In genomic region chr15:78930192-78930706, GRCm38 (mm10) we compare ENCODE assay signal across 30 mouse cellular contexts. TPM values are rescaled to one million over a fixed set of nuclear protein-coding genes. Genes with fewer than 3 reads are reported as not detected.
A peak's percentile ranks its signal among the peaks of the same experiment; 100 is the strongest.
DNase-seq lines count a peak whose midpoint lies in the region; ATAC-seq and TF ChIP-seq lines count a peak whose summit lies in the region.
"Had no signal": no experiment of that assay in that cellular context is flagged by ENCODE, and none has a peak within 500 bp of the region (broad histone marks: within the 10 kb centered on the region; RNA-seq: fewer than 3 reads in every experiment).

No protein-coding gene starts in this region.

- no peak overlapping the region for H3K4me2 ChIP-seq in limb, embryonic 15.5 days
- no peak overlapping the region for H3K4me2 ChIP-seq in liver, embryonic 16.5 days (ENCODE audit: low read depth, low read length)
- H3K4me2 ChIP-seq: embryonic facial prominence, embryonic 12.5 days; forebrain, embryonic 13.5 days; hindbrain, embryonic 15.5 days; lung, embryonic 14.5 days; midbrain, embryonic 15.5 days; neural tube, embryonic 12.5 days; stomach, embryonic 15.5 days had no signal

- 0 out of 2 replicates have a peak overlapping the region, but pooled peaks have one; percentile 33 for H3K27ac ChIP-seq in limb, embryonic 15.5 days
- H3K27ac ChIP-seq in limb, embryonic 10.5 days: no peak overlapping the region
- H3K27ac ChIP-seq in liver, embryonic 16.5 days (ENCODE audit: low read length): 0 out of 2 replicates have a peak overlapping the region, but pooled peaks have one; percentile 2
- H3K27ac ChIP-seq in thymus, adult 2 months (ENCODE audit: control insufficient read depth, insufficient read depth, low read length): no peak overlapping the region
- H3K27ac ChIP-seq: forebrain, embryonic 13.5 days; hindbrain, embryonic 10.5 days; hindbrain, embryonic 15.5 days; midbrain, embryonic 15.5 days; neural tube, embryonic 12.5 days had no signal

- ATAC-seq in limb, embryonic 15.5 days (ENCODE audit: insufficient number of reproducible peaks, low FRiP score, low TSS enrichment, low read depth): no peak
- no peak for ATAC-seq in liver, embryonic 16.5 days (ENCODE audit: low read depth)
- ATAC-seq: activated CD4-positive, CD25-positive, alpha-beta regulatory T cell, adult 4 months; forebrain, embryonic 13.5 days; inflammation-experienced regulatory T-cells, adult 6 months; midbrain, embryonic 15.5 days had no signal

- H3ac ChIP-seq in C2C12 (ENCODE audit: control insufficient read depth, insufficient read length, low read depth): peak overlapping the region; percentile 20

- no peak overlapping the region for H3K4me3 ChIP-seq in limb, embryonic 15.5 days
- no peak overlapping the region for H3K4me3 ChIP-seq in limb, embryonic 10.5 days
- no peak overlapping the region for H3K4me3 ChIP-seq in C2C12 (ENCODE audit: insufficient read depth, poor library complexity, severe bottlenecking)
- H3K4me3 ChIP-seq in liver, embryonic 16.5 days (ENCODE audit: low read depth, low read length): no peak overlapping the region
- no peak overlapping the region for H3K4me3 ChIP-seq in thymus, adult 2 months (ENCODE audit: control insufficient read depth, insufficient read depth, low read length)
- H3K4me3 ChIP-seq: embryonic facial prominence, embryonic 12.5 days; forebrain, embryonic 13.5 days; hindbrain, embryonic 10.5 days; hindbrain, embryonic 15.5 days; midbrain, embryonic 15.5 days; neural tube, embryonic 12.5 days; stomach, embryonic 15.5 days had no signal

- H3K79me2 ChIP-seq in C2C12 (ENCODE audit: control insufficient read depth, insufficient read depth): peaks cover 41% of the 10 kb centered on the region

- no peaks in the 10 kb centered on the region for H3K27me3 ChIP-seq in limb, embryonic 15.5 days
- no peaks in the 10 kb centered on the region for H3K27me3 ChIP-seq in limb, embryonic 10.5 days (ENCODE audit: low read depth, poor library complexity, severe bottlenecking)
- H3K27me3 ChIP-seq in C2C12 (ENCODE audit: control insufficient read depth, insufficient read depth, insufficient read length): no peaks in the 10 kb centered on the region
- no peaks in the 10 kb centered on the region for H3K27me3 ChIP-seq in liver, embryonic 16.5 days (ENCODE audit: control insufficient read depth, insufficient read depth, low read depth, low read length)
- no peaks in the 10 kb centered on the region for H3K27me3 ChIP-seq in thymus, adult 2 months (ENCODE audit: control insufficient read depth, insufficient read depth, low read length)
- H3K27me3 ChIP-seq: embryonic facial prominence, embryonic 12.5 days; neural tube, embryonic 12.5 days; stomach, embryonic 15.5 days had no signal

- TF ChIP-seq POLR2A in thymus, adult 2 months (IDR thresholded peaks at IDR 0.05; ENCODE audit: control insufficient read depth, extremely low read depth, insufficient read depth, low read length, poor library complexity): no peak

- no peak overlapping the region for H3K9ac ChIP-seq in limb, embryonic 15.5 days
- H3K9ac ChIP-seq in liver, embryonic 16.5 days (ENCODE audit: low read depth, low read length): no peak overlapping the region
- H3K9ac ChIP-seq: forebrain, embryonic 13.5 days; hindbrain, embryonic 15.5 days; lung, embryonic 14.5 days; midbrain, embryonic 15.5 days; neural tube, embryonic 12.5 days; stomach, embryonic 15.5 days had no signal

- no peaks in the 10 kb centered on the region for H3K9me3 ChIP-seq in limb, embryonic 15.5 days
- H3K9me3 ChIP-seq in limb, embryonic 10.5 days (replicated peaks): no peaks in the 10 kb centered on the region
- no peaks in the 10 kb centered on the region for H3K9me3 ChIP-seq in liver, embryonic 16.5 days (replicated peaks; ENCODE audit: control insufficient read depth, low read length)
- H3K9me3 ChIP-seq: embryonic facial prominence, embryonic 12.5 days; forebrain, embryonic 13.5 days; hindbrain, embryonic 10.5 days; hindbrain, embryonic 15.5 days; midbrain, embryonic 15.5 days; neural tube, embryonic 12.5 days; stomach, embryonic 15.5 days had no signal

- H3K4me1 ChIP-seq in limb, embryonic 15.5 days: peaks cover 49% of the 10 kb centered on the region
- peaks cover 38% of the 10 kb centered on the region for H3K4me1 ChIP-seq in limb, embryonic 10.5 days
- H3K4me1 ChIP-seq in liver, embryonic 16.5 days (ENCODE audit: control insufficient read depth, low read depth, low read length): peaks cover 45% of the 10 kb centered on the region
- H3K4me1 ChIP-seq in thymus, adult 2 months (replicated peaks; ENCODE audit: control insufficient read depth, insufficient read depth, low read length): peaks cover 37% of the 10 kb centered on the region

- TF ChIP-seq CTCF in C2C12 (IDR thresholded peaks at IDR 0.05; ENCODE audit: control insufficient read depth, insufficient read depth, insufficient read length): no peak
- TF ChIP-seq CTCF in thymus, adult 2 months (IDR thresholded peaks at IDR 0.05; ENCODE audit: borderline replicate concordance, control insufficient read depth, extremely low read depth, insufficient read depth, low read length, poor library complexity): no peak

- peaks cover 30% of the 10 kb centered on the region for H3K79me3 ChIP-seq in C2C12 (ENCODE audit: low read depth)

- no peak for DNase-seq in limb, embryonic 10.5 days (ENCODE audit: low spot score)
- peak; percentile 59 for DNase-seq in NIH3T3 (ENCODE audit: low read depth)
- no peak for DNase-seq in retina, postnatal 1 day
- DNase-seq in cerebellum, adult 18-20 months: no peak
- no peak for DNase-seq in thymus, adult 2 months
- DNase-seq: adrenal gland, adult 2 months; adrenal gland, postnatal 36 days; B cell, adult 2 months; cerebellum, adult 8-10 months; cerebellum, postnatal 25 days; gastrocnemius, postnatal 14 days; heart, postnatal 14 days; kidney, adult 11 months; kidney, postnatal 14 days; layer of hippocampus, adult 9-11 months; lung, embryonic 14.5 days; lung, postnatal 14 days; thymus, postnatal 14 days had no signal

- peaks cover 19% of the 10 kb centered on the region for H3K36me3 ChIP-seq in limb, embryonic 15.5 days
- peaks cover 21% of the 10 kb centered on the region for H3K36me3 ChIP-seq in limb, embryonic 10.5 days
- peaks cover 33% of the 10 kb centered on the region for H3K36me3 ChIP-seq in C2C12 (ENCODE audit: control insufficient read depth, insufficient read depth)
- H3K36me3 ChIP-seq in liver, embryonic 16.5 days (ENCODE audit: control insufficient read depth, insufficient read depth): no peaks in the 10 kb centered on the region; the same call in 1 of the 2 replicates
- H3K36me3 ChIP-seq in thymus, adult 2 months (ENCODE audit: control insufficient read depth, insufficient read depth, low read length): no peaks in the 10 kb centered on the region
- H3K36me3 ChIP-seq: hindbrain, embryonic 15.5 days; midbrain, embryonic 15.5 days had no signal

- 84% methylated on average over 6 of the region's 6 CpGs for WGBS in limb, embryonic 15.5 days
- 95% methylated on average over 6 of the region's 6 CpGs for WGBS in limb, embryonic 10.5 days
- 81% methylated on average over 6 of the region's 6 CpGs for WGBS in liver, embryonic 16.5 days (ENCODE audit: insufficient replicate concordance)
- WGBS in thymus, adult 2 months: 98% methylated on average over 6 of the region's 6 CpGs

TF ChIP-seq in C2C12, 6 proteins besides CTCF, POLR2A, EP300 and RAD21:
- TF ChIP-seq MYOD1 (IDR thresholded peaks at IDR 0.05; ENCODE audit: control insufficient read depth, insufficient read length, low read depth): no peak
- TF ChIP-seq FOSL1 (IDR thresholded peaks at IDR 0.05; ENCODE audit: insufficient read depth, low read length, poor library complexity, severe bottlenecking): no peak
- no peak for TF ChIP-seq CEBPB (IDR thresholded peaks at IDR 0.05; ENCODE audit: low read depth)
- TF ChIP-seq MAX (IDR thresholded peaks at IDR 0.05): no peak
- no peak for TF ChIP-seq MYOG (IDR thresholded peaks at IDR 0.05; ENCODE audit: control insufficient read depth, extremely low read depth, insufficient read length)
- TF ChIP-seq USF1 (IDR thresholded peaks at IDR 0.05; ENCODE audit: low read depth): no peak

RNA-seq across cellular contexts. Expression of gene Lgals1, which starts 3.7 kb away (rescaled TPM):
- polyA plus RNA-seq in limb, embryonic 15.5 days (2015; fragmentation: Nextera tagmentation; extraction: Ambion mirVana): 2,795 and 2,816 TPM in 2 replicates
- polyA plus RNA-seq in limb, embryonic 10.5 days (2016; fragmentation: Nextera tagmentation; extraction: Ambion mirVana): 292 and 458 TPM in 2 replicates
- 18,755 TPM for polyA plus RNA-seq in C2C12 (2012; fragmentation: generic; extraction: Trizol)
- polyA plus RNA-seq in liver, embryonic 16.5 days (2015; fragmentation: Nextera tagmentation; extraction: Ambion mirVana): 295 and 318 TPM in 2 replicates
- 359 and 428 TPM in 2 replicates for polyA plus RNA-seq in thymus, adult 2 months (2012; rRNA removed)

RNA-seq across cellular contexts. Expression of gene Nol12, which starts 4.5 kb away (rescaled TPM):
- 53.2 and 55.2 TPM in 2 replicates for polyA plus RNA-seq in limb, embryonic 15.5 days (2015; fragmentation: Nextera tagmentation; extraction: Ambion mirVana)
- 70.6 and 84.9 TPM in 2 replicates for polyA plus RNA-seq in limb, embryonic 10.5 days (2016; fragmentation: Nextera tagmentation; extraction: Ambion mirVana)
- polyA plus RNA-seq in C2C12 (2012; fragmentation: generic; extraction: Trizol): 108 TPM
- 24.0 and 25.1 TPM in 2 replicates for polyA plus RNA-seq in liver, embryonic 16.5 days (2015; fragmentation: Nextera tagmentation; extraction: Ambion mirVana)
- polyA plus RNA-seq in thymus, adult 2 months (2012; rRNA removed): 26.8 and 27.9 TPM in 2 replicates

RNA-seq across cellular contexts. Expression of gene Pdxp, which starts 16.5 kb away (rescaled TPM):
- 13.0 and 15.0 TPM in 2 replicates for polyA plus RNA-seq in limb, embryonic 15.5 days (2015; fragmentation: Nextera tagmentation; extraction: Ambion mirVana)
- 37.1 and 40.8 TPM in 2 replicates for polyA plus RNA-seq in limb, embryonic 10.5 days (2016; fragmentation: Nextera tagmentation; extraction: Ambion mirVana)
- polyA plus RNA-seq in C2C12 (2012; fragmentation: generic; extraction: Trizol): 25.1 TPM
- polyA plus RNA-seq in liver, embryonic 16.5 days (2015; fragmentation: Nextera tagmentation; extraction: Ambion mirVana): 2.7 and 3.1 TPM in 2 replicates
- 72.0 and 94.8 TPM in 2 replicates for polyA plus RNA-seq in thymus, adult 2 months (2012; rRNA removed)

RNA-seq across cellular contexts. Expression of gene Triobp, which starts 17.3 kb away (rescaled TPM):
- polyA plus RNA-seq in limb, embryonic 15.5 days (2015; fragmentation: Nextera tagmentation; extraction: Ambion mirVana): 54.8 and 59.2 TPM in 2 replicates
- polyA plus RNA-seq in limb, embryonic 10.5 days (2016; fragmentation: Nextera tagmentation; extraction: Ambion mirVana): 47.9 and 54.6 TPM in 2 replicates
- 35.7 TPM for polyA plus RNA-seq in C2C12 (2012; fragmentation: generic; extraction: Trizol)
- polyA plus RNA-seq in liver, embryonic 16.5 days (2015; fragmentation: Nextera tagmentation; extraction: Ambion mirVana): 18.0 and 20.8 TPM in 2 replicates
- polyA plus RNA-seq in thymus, adult 2 months (2012; rRNA removed): 52.2 and 70.7 TPM in 2 replicates

RNA-seq across cellular contexts. Expression of gene Sh3bp1, which starts 30.7 kb away (rescaled TPM):
- 55.2 and 61.1 TPM in 2 replicates for polyA plus RNA-seq in limb, embryonic 15.5 days (2015; fragmentation: Nextera tagmentation; extraction: Ambion mirVana)
- 51.1 and 51.2 TPM in 2 replicates for polyA plus RNA-seq in limb, embryonic 10.5 days (2016; fragmentation: Nextera tagmentation; extraction: Ambion mirVana)
- polyA plus RNA-seq in C2C12 (2012; fragmentation: generic; extraction: Trizol): 23.4 TPM
- 13.1 and 14.2 TPM in 2 replicates for polyA plus RNA-seq in liver, embryonic 16.5 days (2015; fragmentation: Nextera tagmentation; extraction: Ambion mirVana)
- polyA plus RNA-seq in thymus, adult 2 months (2012; rRNA removed): 371 and 412 TPM in 2 replicates

Comparison
In these comparisons a context has a peak if more than half of its experiments do, and no peak if none do; other contexts are left out.
1. H3K27ac ChIP-seq: peak in limb, embryonic 15.5 days (single experiment) and liver, embryonic 16.5 days (single experiment); none in limb, embryonic 10.5 days (single experiment) and thymus, adult 2 months (single experiment).